Mouse (Mus musculus) thymus, adult 2 months (tissue): ENCODE data around the gene Ndufc1.

Experiments used
- CTCF ChIP-seq: fragments of 200-500 bp; IDR thresholded peaks from 2 replicates; pipeline ENCODE4 v1.5.1; 2012; ENCODE audit warnings: mild to moderate bottlenecking, control low read depth, low read length, moderate library complexity, borderline replicate concordance; ENCODE audit not compliant: control insufficient read depth, poor library complexity, insufficient read depth; ENCODE audit errors: extremely low read depth
- POLR2A ChIP-seq: fragments of 200-500 bp; IDR thresholded peaks from 2 replicates; pipeline ENCODE4 v1.6.1; 2012; ENCODE audit warnings: mild to moderate bottlenecking, low read length, control low read depth, moderate library complexity; ENCODE audit not compliant: control insufficient read depth, poor library complexity, insufficient read depth; ENCODE audit errors: extremely low read depth

- no peak for TF ChIP-seq POLR2A
- no peak for TF ChIP-seq CTCF
These were observed 8.1 kb downstream of the Ndufc1 start for GRCm38 (mm10) chr3:51400682-51401081.
